Comparison of ENCODE assay signal across 19 mouse cellular contexts in the genomic region with DNA sequence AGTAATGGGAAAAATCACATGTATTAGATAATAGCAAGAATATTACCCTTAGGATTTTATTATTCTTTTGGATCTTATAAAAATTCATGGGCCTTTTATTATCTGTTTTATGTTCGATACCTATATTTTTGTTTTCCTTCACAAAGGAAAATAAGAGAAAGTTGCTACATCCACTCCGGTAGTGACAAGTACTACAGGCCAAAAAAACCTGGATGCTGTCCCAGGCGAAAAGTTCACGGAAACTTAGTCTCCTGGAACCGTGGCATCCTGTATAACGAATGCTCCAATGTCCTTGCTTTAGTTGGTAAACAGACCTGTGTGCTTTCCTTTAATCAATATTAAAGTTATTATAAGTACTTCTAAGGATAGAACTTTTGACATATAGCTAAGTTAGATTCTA.
"Had no signal": no experiment of that assay in that cellular context is flagged by ENCODE, and none has a peak within 500 bp of the region (broad histone marks: within the 10 kb centered on the region; RNA-seq: fewer than 3 reads in every experiment).

No protein-coding gene starts in this region.

- H3K4me2 ChIP-seq: lung, embryonic 14.5 days; midbrain, embryonic 12.5 days; neural tube, embryonic 13.5 days; neural tube, embryonic 15.5 days had no signal

- ATAC-seq: midbrain, embryonic 16.5 days had no signal

- H3K9ac ChIP-seq: lung, embryonic 14.5 days; midbrain, embryonic 12.5 days; neural tube, embryonic 13.5 days; neural tube, embryonic 15.5 days had no signal

- H3K36me3 ChIP-seq: midbrain, embryonic 10.5 days; midbrain, embryonic 12.5 days; neural tube, embryonic 13.5 days; neural tube, embryonic 15.5 days had no signal

- H3K27me3 ChIP-seq: midbrain, embryonic 12.5 days; neural tube, embryonic 13.5 days; neural tube, embryonic 15.5 days had no signal

- H3K9me3 ChIP-seq: midbrain, embryonic 10.5 days; midbrain, embryonic 12.5 days; neural tube, embryonic 13.5 days; neural tube, embryonic 15.5 days had no signal

- H3K27ac ChIP-seq: midbrain, embryonic 10.5 days; midbrain, embryonic 12.5 days; neural tube, embryonic 13.5 days; neural tube, embryonic 15.5 days had no signal

- DNase-seq: lung, adult 18-20 months; lung, embryonic 14.5 days; lung, postnatal 14 days; lung, postnatal 4 days; midbrain, embryonic 14.5 days; retina, postnatal 1 day; right cerebral cortex, adult 18-20 months; right cerebral cortex, postnatal 25 days; right cerebral cortex, postnatal 4 days; spleen, adult 18-20 months; thymus, adult 18-20 months; thymus, postnatal 14 days; thymus, postnatal 36 days had no signal

- H3K4me1 ChIP-seq: midbrain, embryonic 10.5 days; midbrain, embryonic 12.5 days; neural tube, embryonic 13.5 days; neural tube, embryonic 15.5 days had no signal

- H3K4me3 ChIP-seq: midbrain, embryonic 10.5 days; midbrain, embryonic 12.5 days; myocyte; neural tube, embryonic 13.5 days; neural tube, embryonic 15.5 days had no signal
